Comparison of ENCODE assay signal across 7 mouse cellular contexts in the genomic region with DNA sequence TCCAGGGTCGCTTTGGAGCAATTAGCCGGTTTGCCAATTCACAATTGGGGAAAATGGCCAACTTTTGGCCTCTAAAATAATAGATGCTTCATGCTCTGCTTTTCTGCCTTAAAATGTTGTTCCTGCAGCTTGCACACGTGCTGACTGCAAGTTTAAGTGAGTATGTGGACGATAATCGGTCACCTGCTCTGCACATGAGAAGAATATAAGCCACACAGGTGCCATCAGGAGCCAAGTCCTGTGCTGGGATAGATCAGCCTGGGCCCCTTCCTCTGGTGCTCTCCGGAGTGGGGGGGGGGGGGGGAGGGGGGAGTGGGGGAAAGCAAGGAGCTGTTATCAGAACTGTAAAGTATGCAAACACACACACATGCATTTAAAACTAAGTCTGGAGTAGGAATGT. TPM values are rescaled to one million over a fixed set of nuclear protein-coding genes. Genes with fewer than 3 reads are reported as not detected.
DNase-seq lines count a peak whose midpoint lies in the region; ATAC-seq and TF ChIP-seq lines count a peak whose summit lies in the region.

No protein-coding gene starts in this region.

- intact Hi-C loops in gastrocnemius, postnatal 36 days (cut with DNase I), result no loop called here

- no peaks in the 10 kb centered on the region for H3K9me3 ChIP-seq in limb, embryonic 10.5 days (replicated peaks)
- no peaks in the 10 kb centered on the region for H3K9me3 ChIP-seq in neural tube, embryonic 14.5 days (ENCODE audit: control insufficient read depth, low read length)

- H3K27ac ChIP-seq in embryonic fibroblast, embryonic 13.5 days (ENCODE audit: insufficient read depth, low read length), result no peak overlapping the region
- H3K27ac ChIP-seq in limb, embryonic 10.5 days, result peak overlapping the region; percentile 94
- H3K27ac ChIP-seq in neural tube, embryonic 14.5 days (ENCODE audit: low read depth, low read length), result no peak overlapping the region

- peak overlapping the region; percentile 47; the same call in 1 of the 2 replicates for H3K9ac ChIP-seq in neural tube, embryonic 14.5 days (replicated peaks; ENCODE audit: low read depth, low read length)

- ATAC-seq in neural tube, embryonic 14.5 days (ENCODE audit: low read depth), result peak; percentile 39; the same call in 1 of the 2 replicates

- peaks cover 9% of the 10 kb centered on the region for H3K4me1 ChIP-seq in lung, adult 2 months (ENCODE audit: control insufficient read depth, insufficient read depth, low read length)
- peaks cover 3% of the 10 kb centered on the region; the same call in 1 of the 2 replicates for H3K4me1 ChIP-seq in embryonic fibroblast, embryonic 13.5 days (ENCODE audit: control insufficient read depth, insufficient read depth, low read length)
- H3K4me1 ChIP-seq in limb, embryonic 10.5 days, result peaks cover 54% of the 10 kb centered on the region
- peaks cover 13% of the 10 kb centered on the region; the same call in 1 of the 2 replicates for H3K4me1 ChIP-seq in neural tube, embryonic 14.5 days (ENCODE audit: control insufficient read depth, insufficient read depth, low read length)

- no peak for TF ChIP-seq POLR2A in lung, adult 2 months (IDR thresholded peaks at IDR 0.05; ENCODE audit: borderline replicate concordance, extremely low read depth, low read depth, low read length)
- no peak for TF ChIP-seq POLR2A in embryonic fibroblast, embryonic 13.5 days (IDR thresholded peaks at IDR 0.05; ENCODE audit: low read depth, low read length)

- no peak for TF ChIP-seq CTCF in lung, adult 2 months (IDR thresholded peaks at IDR 0.05; ENCODE audit: insufficient read depth, low read length)
- no peak for TF ChIP-seq CTCF in embryonic fibroblast, embryonic 13.5 days (IDR thresholded peaks at IDR 0.05; ENCODE audit: borderline replicate concordance, insufficient read depth, low read length)

- H3K27me3 ChIP-seq in limb, embryonic 10.5 days (ENCODE audit: low read depth, poor library complexity, severe bottlenecking), result peaks cover 26% of the 10 kb centered on the region
- H3K27me3 ChIP-seq in neural tube, embryonic 14.5 days (ENCODE audit: control insufficient read depth, insufficient read depth, low read length), result peaks cover 5% of the 10 kb centered on the region; the same call in 1 of the 2 replicates

- no peaks in the 10 kb centered on the region for H3K36me3 ChIP-seq in limb, embryonic 10.5 days
- H3K36me3 ChIP-seq in neural tube, embryonic 14.5 days (ENCODE audit: control insufficient read depth, insufficient read depth, low read length), result no peaks in the 10 kb centered on the region

- H3K4me3 ChIP-seq in lung, adult 2 months (replicated peaks; ENCODE audit: extremely low read depth, low read depth, low read length), result peak overlapping the region; percentile 61
- H3K4me3 ChIP-seq in embryonic fibroblast, embryonic 13.5 days (ENCODE audit: insufficient read depth, low read length), result peak overlapping the region; percentile 72
- peak overlapping the region; percentile 82 for H3K4me3 ChIP-seq in limb, embryonic 10.5 days
- H3K4me3 ChIP-seq in neural tube, embryonic 14.5 days (ENCODE audit: low read depth, low read length), result peak overlapping the region; percentile 66

- no peak for DNase-seq in lung, adult 2 months
- no peak for DNase-seq in lung, postnatal 10 days
- DNase-seq in limb, embryonic 10.5 days (ENCODE audit: low spot score), result no peak
- no peak for DNase-seq in adrenal gland, adult (ENCODE audit: inconsistent age in 2 of 2, low spot score in 1 of 2)
- no peak for DNase-seq in gastrocnemius, postnatal 36 days

- WGBS in lung, adult 2 months, result 16% methylated on average over 6 of the region's 6 CpGs
- WGBS in limb, embryonic 10.5 days, result 15% methylated on average over 6 of the region's 6 CpGs
- WGBS in neural tube, embryonic 14.5 days, result 13% methylated on average over 6 of the region's 6 CpGs

- peak overlapping the region; percentile 80 for H3K4me2 ChIP-seq in neural tube, embryonic 14.5 days (ENCODE audit: low read depth, low read length)

RNA-seq across cellular contexts. Expression of gene Whrn, which starts 0.5 kb away (rescaled TPM):
- 6.4 and 7.8 TPM in 2 replicates for polyA plus RNA-seq in lung, adult 2 months (2012; rRNA removed)
- polyA plus RNA-seq in embryonic fibroblast, embryonic 13.5 days (2011; ENCODE audit: insufficient read length, low read depth, missing spikeins), result 6.1 and 7.5 TPM in 2 replicates
- 8.5 and 13.9 TPM in 2 replicates for polyA plus RNA-seq in limb, embryonic 10.5 days (2016; fragmentation: Nextera tagmentation; extraction: Ambion mirVana)
- 4.0 and 6.2 TPM in 2 replicates for polyA plus RNA-seq in neural tube, embryonic 14.5 days (2014; fragmentation: Nextera tagmentation; extraction: Ambion mirVana)
- 1 to 10 TPM; 2.2 to 2.5 TPM for total RNA-seq in gastrocnemius, postnatal 36 days (2021)

RNA-seq across cellular contexts. Expression of gene Atp6v1g1, which starts 48.3 kb away (rescaled TPM):
- polyA plus RNA-seq in lung, adult 2 months (2012; rRNA removed), result 48.3 and 56.6 TPM in 2 replicates
- 181 and 213 TPM in 2 replicates for polyA plus RNA-seq in embryonic fibroblast, embryonic 13.5 days (2011; ENCODE audit: insufficient read length, low read depth, missing spikeins)
- 204 and 239 TPM in 2 replicates for polyA plus RNA-seq in limb, embryonic 10.5 days (2016; fragmentation: Nextera tagmentation; extraction: Ambion mirVana)
- polyA plus RNA-seq in neural tube, embryonic 14.5 days (2014; fragmentation: Nextera tagmentation; extraction: Ambion mirVana), result 431 and 462 TPM in 2 replicates
- 100 to 1,000 TPM; 209 to 253 TPM for total RNA-seq in gastrocnemius, postnatal 36 days (2021)
